Mouse (Mus musculus): Measurements from ENCODE around the gene Jph2. TPM values are rescaled to one million over a fixed set of nuclear protein-coding genes. Genes with fewer than 3 reads are reported as not detected.

The Jph2 gene
- 2.8 and 3.3 TPM in 2 replicates for polyA plus RNA-seq (2015; fragmentation: Nextera tagmentation; extraction: Ambion mirVana)

DNA sequence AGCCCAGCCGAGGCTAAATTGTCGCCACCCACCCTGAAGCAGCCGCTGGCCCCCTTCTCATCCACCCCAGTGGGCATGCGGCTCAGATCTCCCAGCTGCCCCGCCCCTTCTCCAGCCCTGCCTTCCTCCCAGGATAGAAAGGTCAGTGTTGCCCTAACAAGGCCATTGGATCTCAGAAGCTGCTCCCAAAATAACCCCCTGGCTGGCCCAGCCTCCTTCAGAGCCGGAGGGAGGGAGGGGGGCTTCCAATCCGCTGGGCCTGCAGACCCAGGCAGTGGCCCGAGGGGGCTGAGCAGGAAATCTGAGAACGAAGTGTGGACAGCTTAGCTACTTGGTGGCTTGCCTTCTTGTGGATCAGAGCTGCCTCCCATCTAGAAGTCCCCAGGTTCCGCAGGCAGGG lies at the start of gene Jph2:
Gene Jph2 (minus strand): TSS at position 89 of the 400 bp plus-strand sequence.
- no peaks in the 10 kb centered on the region for H3K27me3 ChIP-seq (ENCODE audit: insufficient read depth, low read length)
- peak; percentile 86 for ATAC-seq (ENCODE audit: low FRiP score, low TSS enrichment)

DNA sequence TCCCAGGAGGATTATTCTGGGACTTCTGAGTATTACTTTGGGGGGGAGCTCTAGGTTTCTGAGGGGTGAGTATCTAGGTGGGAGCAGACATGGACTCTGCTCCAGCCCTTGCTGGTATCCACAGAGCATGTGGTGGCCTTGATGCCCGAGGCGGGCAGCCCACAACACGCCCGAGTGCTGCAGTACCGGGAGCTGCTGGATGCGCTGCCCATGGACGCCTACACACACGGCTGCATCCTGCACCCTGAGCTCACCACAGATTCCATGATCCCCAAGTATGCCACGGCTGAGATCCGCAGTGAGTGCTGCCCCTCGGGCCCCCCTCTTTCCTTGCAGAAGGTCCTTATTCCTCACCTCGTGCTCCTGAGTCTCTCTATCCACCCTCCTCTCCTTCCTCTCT lies 49.6 kb upstream of the Jph2 start:
- Histone ChIP-seq H3K9ac (replicated peaks; ENCODE audit: low read length) (no peak overlapping the region), H3K27me3 (ENCODE audit: insufficient read depth, low read length) (no peaks in the 10 kb centered on the region)
- WGBS = 81% methylated on average over 12 of the region's 12 CpGs

More for the DNA sequence above, at the start of gene Jph2:
- whole genome bisulfite sequencing = 2% methylated on average over 10 of the region's 10 CpGs
- H3K9ac ChIP-seq (replicated peaks; ENCODE audit: low read length) = peak within 1 kb of the TSS; percentile 60
- H3K4me3 ChIP-seq (ENCODE audit: low read length) = peak within 1 kb of the TSS; percentile 43
- peak within 1 kb of the TSS; percentile 50; the same call in 1 of the 2 replicates for H3K27ac ChIP-seq (ENCODE audit: low read length)
- H3K4me1 ChIP-seq (ENCODE audit: insufficient read depth, low read length) = peaks cover 13% of the 10 kb centered on the region; the same call in 1 of the 2 replicates
- H3K36me3 ChIP-seq (ENCODE audit: insufficient read depth, low read length) = no peaks in the 10 kb centered on the region
- no peaks in the 10 kb centered on the region for H3K9me3 ChIP-seq (ENCODE audit: low read length)
- peak within 1 kb of the TSS; percentile 52 for H3K4me2 ChIP-seq (replicated peaks; ENCODE audit: low read depth, low read length)

DNA sequence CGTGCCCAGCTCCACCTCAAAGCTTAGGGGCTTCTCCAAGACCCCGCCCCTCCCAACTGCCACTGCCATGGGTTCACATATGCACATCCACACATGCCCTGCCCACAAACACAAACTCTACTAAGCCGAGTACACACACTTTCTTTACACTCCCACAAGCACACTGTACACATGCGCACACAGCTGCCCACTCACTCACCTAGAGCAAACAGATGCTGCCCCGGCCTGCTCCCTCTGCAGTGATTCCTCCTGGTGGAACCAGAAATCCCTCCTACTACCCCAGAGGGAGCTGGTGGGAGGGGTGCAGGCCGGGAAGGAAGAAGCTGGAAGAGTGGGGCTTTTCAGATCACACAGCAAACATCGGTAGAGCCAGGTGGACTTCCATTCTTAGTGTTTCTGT lies 46.2 kb upstream of the Jph2 start:
- H3K4me2 ChIP-seq (replicated peaks; ENCODE audit: low read depth, low read length) = no peak overlapping the region
- WGBS = 66% methylated on average over 7 of the region's 7 CpGs
- no peaks in the 10 kb centered on the region for H3K36me3 ChIP-seq (ENCODE audit: insufficient read depth, low read length)
- peaks cover 7% of the 10 kb centered on the region for H3K27me3 ChIP-seq (ENCODE audit: insufficient read depth, low read length)
- no peaks in the 10 kb centered on the region for H3K4me1 ChIP-seq (ENCODE audit: insufficient read depth, low read length)
- no peak overlapping the region for H3K9ac ChIP-seq (replicated peaks; ENCODE audit: low read length)
- no peak for ATAC-seq (ENCODE audit: low FRiP score, low TSS enrichment)
- no peak overlapping the region for H3K4me3 ChIP-seq (ENCODE audit: low read length)
- no peak overlapping the region for H3K27ac ChIP-seq (ENCODE audit: low read length)
- H3K9me3 ChIP-seq (ENCODE audit: low read length) = no peaks in the 10 kb centered on the region

More for the DNA sequence above, 49.6 kb upstream of the Jph2 start:
- H3K4me1 ChIP-seq (ENCODE audit: insufficient read depth, low read length) = no peaks in the 10 kb centered on the region
- no peaks in the 10 kb centered on the region for H3K9me3 ChIP-seq (ENCODE audit: low read length)
- ATAC-seq (ENCODE audit: low FRiP score, low TSS enrichment) = no peak
- no peak overlapping the region for H3K4me2 ChIP-seq (replicated peaks; ENCODE audit: low read depth, low read length)
- H3K4me3 ChIP-seq (ENCODE audit: low read length) = no peak overlapping the region
- H3K36me3 ChIP-seq (ENCODE audit: insufficient read depth, low read length) = no peaks in the 10 kb centered on the region
- H3K27ac ChIP-seq (ENCODE audit: low read length) = no peak overlapping the region

DNA sequence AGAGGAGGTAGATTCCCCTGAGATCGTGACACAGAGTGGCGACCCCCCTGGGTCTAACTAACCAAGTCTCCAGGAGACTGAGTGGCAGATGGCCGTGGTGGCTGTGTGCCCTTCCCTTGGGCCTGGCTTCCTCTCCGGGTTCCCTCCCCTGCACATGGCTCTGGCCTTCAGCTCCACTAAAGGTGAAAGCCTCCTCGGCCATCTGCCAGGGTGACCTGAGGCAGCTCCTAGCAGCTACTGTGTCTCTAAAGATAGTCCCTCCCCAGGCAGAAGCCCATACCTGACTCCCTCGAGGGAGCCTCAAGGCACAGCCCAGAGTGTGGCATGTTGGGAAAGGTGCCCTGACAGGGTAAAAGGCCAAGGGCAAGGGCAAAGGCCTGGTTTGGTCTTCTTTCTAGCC lies 45.8 kb upstream of the Jph2 start:
- no peak overlapping the region for H3K4me3 ChIP-seq (ENCODE audit: low read length)
- H3K4me2 ChIP-seq (replicated peaks; ENCODE audit: low read depth, low read length) = no peak overlapping the region
- peaks cover 12% of the 10 kb centered on the region for H3K27me3 ChIP-seq (ENCODE audit: insufficient read depth, low read length)
- 65% methylated on average over 6 of the region's 6 CpGs for WGBS
- H3K9me3 ChIP-seq (ENCODE audit: low read length) = no peaks in the 10 kb centered on the region
- H3K4me1 ChIP-seq (ENCODE audit: insufficient read depth, low read length) = peaks cover under 1% of the 10 kb centered on the region
- H3K27ac ChIP-seq (ENCODE audit: low read length) = no peak overlapping the region
- ATAC-seq (ENCODE audit: low FRiP score, low TSS enrichment) = no peak
- H3K36me3 ChIP-seq (ENCODE audit: insufficient read depth, low read length) = no peaks in the 10 kb centered on the region
- H3K9ac ChIP-seq (replicated peaks; ENCODE audit: low read length) = no peak overlapping the region

DNA sequence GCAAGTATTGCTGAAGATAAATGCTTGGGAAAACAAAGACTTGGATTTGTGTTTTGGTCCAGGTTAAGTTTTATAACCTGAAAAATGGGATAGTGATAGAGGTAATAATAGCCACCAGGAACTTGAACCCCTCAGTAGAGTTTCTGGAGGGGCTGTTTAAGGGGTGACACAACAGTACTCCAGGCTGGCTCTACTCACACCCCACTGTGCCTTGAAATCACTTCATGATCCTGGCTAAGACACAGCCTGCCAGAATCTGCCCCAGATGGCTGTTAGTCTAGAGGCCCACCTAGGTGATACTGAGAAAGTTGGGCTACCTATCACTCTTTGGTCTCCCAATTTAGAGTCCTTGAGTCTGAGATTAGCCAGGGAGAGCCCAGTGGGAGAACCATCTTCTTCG lies 41.7 kb upstream of the Jph2 start:
- Histone ChIP-seq H3K27me3 (ENCODE audit: insufficient read depth, low read length) (peaks cover 22% of the 10 kb centered on the region), H3K4me1 (ENCODE audit: insufficient read depth, low read length) (peaks cover 6% of the 10 kb centered on the region), H3K9me3 (ENCODE audit: low read length) (no peaks in the 10 kb centered on the region), H3K9ac (replicated peaks; ENCODE audit: low read length) (no peak overlapping the region), H3K27ac (ENCODE audit: low read length) (no peak overlapping the region), H3K4me2 (replicated peaks; ENCODE audit: low read depth, low read length) (no peak overlapping the region), H3K4me3 (ENCODE audit: low read length) (no peak overlapping the region), H3K36me3 (ENCODE audit: insufficient read depth, low read length) (no peaks in the 10 kb centered on the region)
- 72% methylated on average over 1 of the region's 1 CpGs for WGBS
- no peak for ATAC-seq (ENCODE audit: low FRiP score, low TSS enrichment)

DNA sequence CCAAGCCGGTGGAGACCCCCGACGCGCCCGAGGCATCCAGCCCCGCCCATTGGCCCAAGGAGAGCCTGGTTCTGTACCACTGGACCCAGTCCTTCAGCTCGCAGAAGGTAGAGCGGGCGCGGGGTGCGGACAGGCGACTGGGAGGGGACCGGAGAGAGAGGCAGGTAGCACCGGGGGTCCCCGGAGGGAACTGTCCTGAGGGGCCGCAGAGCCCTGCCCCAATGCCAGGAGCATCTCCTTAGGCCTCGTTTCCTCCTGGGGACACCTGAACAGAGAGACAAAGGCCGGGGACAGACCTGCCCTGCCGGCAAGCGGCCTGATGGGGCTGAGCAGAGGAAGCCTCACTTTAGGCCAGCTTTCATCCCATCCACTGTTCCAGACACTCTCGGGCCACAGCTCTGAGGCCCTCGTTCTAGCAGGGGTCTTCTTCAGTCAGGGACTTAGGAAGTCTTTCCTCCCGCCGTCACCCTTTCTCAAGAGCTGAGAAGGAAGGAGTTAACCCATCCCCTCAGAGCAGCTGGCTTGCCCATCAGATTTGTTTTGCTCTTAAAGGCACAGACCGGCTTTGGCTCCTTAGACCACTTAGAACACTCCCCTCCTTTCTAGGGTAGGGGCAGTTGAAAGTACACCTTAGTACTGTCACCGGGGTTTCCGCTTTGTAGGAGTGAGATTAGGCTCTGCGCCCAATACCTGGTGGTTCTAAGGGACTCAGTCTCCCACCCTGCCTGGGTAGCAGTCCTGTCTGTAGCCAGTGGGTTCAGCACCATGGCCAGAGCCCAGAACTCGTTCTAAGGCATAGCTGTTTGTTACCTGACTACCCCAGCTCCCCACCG lies 41.0 kb upstream of the Jph2 start:
- 1% methylated on average over 30 of the region's 30 CpGs for WGBS
- Histone ChIP-seq H3K27me3 (ENCODE audit: insufficient read depth, low read length) (peaks cover 22% of the 10 kb centered on the region), H3K4me1 (ENCODE audit: insufficient read depth, low read length) (peaks cover 6% of the 10 kb centered on the region), H3K4me2 (replicated peaks; ENCODE audit: low read depth, low read length) (peak overlapping the region; percentile 44), H3K9me3 (ENCODE audit: low read length) (no peaks in the 10 kb centered on the region), H3K4me3 (ENCODE audit: low read length) (peak overlapping the region; percentile 25), H3K27ac (ENCODE audit: low read length) (no peak overlapping the region), H3K36me3 (ENCODE audit: insufficient read depth, low read length) (no peaks in the 10 kb centered on the region), H3K9ac (replicated peaks; ENCODE audit: low read length) (no peak overlapping the region)
- ATAC-seq (ENCODE audit: low FRiP score, low TSS enrichment) = peak; percentile 65; the same call in 1 of the 2 replicates

DNA sequence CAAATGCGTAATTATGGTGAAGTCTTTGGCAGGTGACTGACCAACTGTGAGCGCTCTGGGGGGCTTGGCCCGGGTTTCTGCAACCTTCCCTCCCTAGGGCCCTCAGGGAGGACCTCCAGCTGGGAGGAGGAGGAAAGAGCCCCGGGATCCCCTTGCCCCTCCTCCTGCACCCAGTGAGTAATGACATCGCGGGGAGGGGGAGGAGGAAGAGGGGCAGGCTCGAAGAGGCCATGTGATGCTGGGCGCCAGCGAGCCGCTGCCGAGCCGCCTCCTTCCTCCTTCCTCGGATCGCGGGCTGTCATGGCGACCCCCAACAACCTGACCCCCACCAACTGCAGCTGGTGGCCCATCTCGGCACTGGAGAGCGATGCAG lies 40.4 kb upstream of the Jph2 start, which contains the start of gene Gdap1l1:
Gene Gdap1l1 (plus strand): TSS at position 231 of the 373 bp plus-strand sequence.
- H3K27ac ChIP-seq (ENCODE audit: low read length) = no peak within 1 kb of the TSS
- no peaks in the 10 kb centered on the region for H3K9me3 ChIP-seq (ENCODE audit: low read length)
- H3K36me3 ChIP-seq (ENCODE audit: insufficient read depth, low read length) = no peaks in the 10 kb centered on the region
- H3K4me2 ChIP-seq (replicated peaks; ENCODE audit: low read depth, low read length) = peak within 1 kb of the TSS; percentile 44
- H3K9ac ChIP-seq (replicated peaks; ENCODE audit: low read length) = no peak within 1 kb of the TSS
- H3K4me1 ChIP-seq (ENCODE audit: insufficient read depth, low read length) = peaks cover 6% of the 10 kb centered on the region
- H3K4me3 ChIP-seq (ENCODE audit: low read length) = peak within 1 kb of the TSS; percentile 25
- WGBS = under 1% methylated on average over 18 of the region's 18 CpGs
- peaks cover 22% of the 10 kb centered on the region for H3K27me3 ChIP-seq (ENCODE audit: insufficient read depth, low read length)
- 0 out of 2 replicates have a peak, but pooled peaks have one; percentile 15 for ATAC-seq (ENCODE audit: low FRiP score, low TSS enrichment)

DNA sequence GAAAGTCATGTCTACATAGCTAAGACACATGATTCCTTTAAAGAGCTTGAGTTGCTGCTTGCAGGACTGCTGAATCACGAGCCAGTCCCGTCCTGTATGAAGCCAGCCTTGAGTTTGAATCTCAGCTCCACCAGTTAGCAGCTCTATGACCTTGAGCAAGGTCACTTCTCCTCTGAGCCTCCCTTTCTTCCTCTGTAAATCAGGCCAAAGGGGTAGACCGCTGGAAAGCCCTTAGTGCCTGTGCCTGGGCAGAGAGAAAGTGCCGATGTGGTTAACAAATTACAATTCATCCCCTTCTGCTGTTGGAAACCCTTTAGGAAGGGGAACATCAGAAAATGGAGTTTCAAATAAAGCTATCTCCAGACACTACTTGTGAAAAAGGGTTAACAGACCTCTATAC lies 40.0 kb upstream of the Jph2 start:
- Histone ChIP-seq H3K4me2 (replicated peaks; ENCODE audit: low read depth, low read length) (peak overlapping the region; percentile 44; the same call in 1 of the 2 replicates), H3K27me3 (ENCODE audit: insufficient read depth, low read length) (peaks cover 22% of the 10 kb centered on the region), H3K4me3 (ENCODE audit: low read length) (peak overlapping the region; percentile 25; the same call in 1 of the 2 replicates), H3K9me3 (ENCODE audit: low read length) (no peaks in the 10 kb centered on the region), H3K4me1 (ENCODE audit: insufficient read depth, low read length) (peaks cover 6% of the 10 kb centered on the region), H3K9ac (replicated peaks; ENCODE audit: low read length) (no peak overlapping the region), H3K27ac (ENCODE audit: low read length) (no peak overlapping the region), H3K36me3 (ENCODE audit: insufficient read depth, low read length) (no peaks in the 10 kb centered on the region)
- ATAC-seq (ENCODE audit: low FRiP score, low TSS enrichment) = no peak
- 31% methylated on average over 4 of the region's 4 CpGs for WGBS

DNA sequence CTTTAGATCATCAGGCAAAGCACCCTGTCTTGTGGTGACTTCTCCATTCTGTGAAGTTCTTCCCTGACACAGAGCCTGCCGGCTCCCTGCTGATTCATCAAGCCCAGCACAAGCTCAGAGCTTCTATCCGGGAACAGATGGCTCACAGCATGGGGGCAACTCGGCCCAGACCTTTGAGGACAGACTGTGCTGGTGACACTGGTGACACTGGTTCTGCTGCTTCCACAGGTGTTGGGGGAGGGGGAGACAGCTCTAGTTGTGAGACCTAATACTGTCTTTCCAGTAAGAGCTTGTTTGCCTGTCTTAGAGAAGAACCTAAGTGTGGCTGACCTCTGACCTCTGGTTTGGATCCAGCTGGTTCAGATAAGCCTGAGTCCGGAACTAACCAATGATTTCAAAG lies 36.2 kb upstream of the Jph2 start:
- Histone ChIP-seq H3K4me1 (ENCODE audit: insufficient read depth, low read length) (peaks cover 6% of the 10 kb centered on the region), H3K9me3 (ENCODE audit: low read length) (no peaks in the 10 kb centered on the region), H3K4me3 (ENCODE audit: low read length) (no peak overlapping the region), H3K4me2 (replicated peaks; ENCODE audit: low read depth, low read length) (no peak overlapping the region), H3K9ac (replicated peaks; ENCODE audit: low read length) (no peak overlapping the region), H3K36me3 (ENCODE audit: insufficient read depth, low read length) (no peaks in the 10 kb centered on the region), H3K27me3 (ENCODE audit: insufficient read depth, low read length) (peaks cover 14% of the 10 kb centered on the region), H3K27ac (ENCODE audit: low read length) (no peak overlapping the region)
- WGBS = 29% methylated on average over 4 of the region's 4 CpGs
- no peak for ATAC-seq (ENCODE audit: low FRiP score, low TSS enrichment)

DNA sequence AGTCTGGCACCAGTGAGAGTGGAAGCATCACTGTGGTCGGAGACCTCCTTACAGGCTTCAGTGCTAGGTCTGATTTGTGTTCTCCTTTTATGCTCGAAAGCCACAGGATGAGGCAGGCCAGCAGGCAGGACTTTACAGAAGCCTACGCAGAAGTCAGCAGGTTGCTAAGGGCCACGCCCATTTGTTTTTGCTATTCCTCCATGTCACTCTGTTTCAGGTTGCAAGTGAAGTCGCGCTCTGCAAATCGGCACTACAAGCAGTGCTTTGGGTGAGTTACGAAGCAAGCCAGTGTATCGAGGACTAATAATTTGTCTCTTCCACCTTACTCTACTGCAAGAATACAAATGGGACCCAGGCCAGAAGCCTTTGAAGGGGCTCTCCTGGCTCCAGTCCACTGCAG lies 33.5 kb upstream of the Jph2 start:
- Histone ChIP-seq H3K4me2 (replicated peaks; ENCODE audit: low read depth, low read length) (no peak overlapping the region), H3K27ac (ENCODE audit: low read length) (no peak overlapping the region), H3K9ac (replicated peaks; ENCODE audit: low read length) (no peak overlapping the region), H3K36me3 (ENCODE audit: insufficient read depth, low read length) (no peaks in the 10 kb centered on the region), H3K4me3 (ENCODE audit: low read length) (no peak overlapping the region), H3K9me3 (ENCODE audit: low read length) (no peaks in the 10 kb centered on the region), H3K27me3 (ENCODE audit: insufficient read depth, low read length) (no peaks in the 10 kb centered on the region), H3K4me1 (ENCODE audit: insufficient read depth, low read length) (no peaks in the 10 kb centered on the region)
- WGBS = 79% methylated on average over 9 of the region's 9 CpGs
- ATAC-seq (ENCODE audit: low FRiP score, low TSS enrichment) = no peak

Data from kidney, embryonic 16.5 days (tissue).